ENCODE assay signal across 14 mouse cellular contexts in the genomic region with DNA sequence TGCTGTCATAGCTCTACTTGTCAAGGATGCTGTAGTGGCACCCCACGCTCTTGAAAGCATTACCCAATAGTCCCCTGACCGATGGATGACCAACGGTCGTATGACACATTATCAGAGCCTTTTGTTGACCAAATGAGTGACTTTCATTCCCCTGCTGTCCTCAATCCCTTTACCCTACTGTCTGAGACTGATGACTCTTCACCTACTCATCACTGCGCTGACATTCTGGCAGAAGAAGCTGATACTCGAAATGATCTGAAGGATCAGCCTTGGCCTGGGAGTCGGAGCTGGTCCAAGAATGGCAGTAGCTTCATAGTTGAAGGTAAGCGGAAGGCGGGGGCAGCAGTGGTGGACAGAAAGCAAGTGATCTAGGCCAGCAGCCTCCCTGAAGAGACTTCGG.
"Had no signal": no experiment of that assay in that cellular context is flagged by ENCODE, and none has a peak within 500 bp of the region (broad histone marks: within the 10 kb centered on the region; RNA-seq: fewer than 3 reads in every experiment).

No protein-coding gene starts in this region.

- DNase-seq: kidney, adult 18-20 months; kidney, adult 9 months; kidney, postnatal 25 days; layer of hippocampus, adult 9-11 months; left cerebral cortex, postnatal 4 days; liver, embryonic 13.5 days; lung, adult 2 months; lung, postnatal 14 days; lung, postnatal 4 days; midbrain, embryonic 14.5 days; right cerebral cortex, adult 18-20 months; right cerebral cortex, postnatal 14 days; spleen, adult 18-20 months; thymus, postnatal 25 days had no signal
